Mouse (Mus musculus): Measurements from ENCODE around the gene Prss43.

GRCm38 (mm10) chr9:110857781-110858472 lies 31.4 kb downstream of the Prss43 start, which contains the start of gene Prss50:
- TF ChIP-seq GATA1 (IDR thresholded peaks at IDR 0.05; ENCODE audit: borderline replicate concordance, low read length) (no peak), FLI1 (IDR thresholded peaks at IDR 0.05; ENCODE audit: low read length) (no peak)

Data from megakaryocyte, embryonic 14.5 days (primary cell).